Mouse (Mus musculus) ES-E14 (cell line): ENCODE measurements at regions not wholly inside any gene's neighbourhood (a gene's known extent, or its start where the extent isn't known, plus 50 kb on each side); places are given as distances from the start of the nearest gene placed in this dataset.

Experiments
- CHD2 ChIP-seq: IDR thresholded peaks from 2 replicates; pipeline ENCODE4 v1.6.1; 2014; ENCODE audit warnings: mild to moderate bottlenecking, low read depth, low read length, inconsistent platforms
- HCFC1 ChIP-seq: IDR thresholded peaks from 2 replicates; pipeline ENCODE4 v1.6.1; 2012; ENCODE audit warnings: low read length, inconsistent platforms, borderline replicate concordance; ENCODE audit not compliant: insufficient read depth
- MAFK ChIP-seq: IDR thresholded peaks from 2 replicates; pipeline ENCODE4 v1.6.1; 2014; ENCODE audit warnings: mild to moderate bottlenecking, low read depth, low read length, inconsistent platforms; ENCODE audit not compliant: insufficient read depth
- ZC3H11A ChIP-seq: IDR thresholded peaks from 2 replicates; pipeline ENCODE4 v1.6.1; 2012; ENCODE audit warnings: low read depth, mild to moderate bottlenecking, inconsistent platforms, low read length, borderline replicate concordance
- ZNF384 ChIP-seq: IDR thresholded peaks from 2 replicates; pipeline ENCODE4 v1.6.1; 2012; ENCODE audit warnings: low read depth, low read length, inconsistent platforms

- TF ChIP-seq ZNF384 = no peak
- no peak for TF ChIP-seq CHD2
- no peak for TF ChIP-seq MAFK
- TF ChIP-seq HCFC1 = no peak
- TF ChIP-seq ZC3H11A = no peak
Observed at GRCm38 (mm10) chr2:17853500-17854011, 122.3 kb upstream of the Nebl start.
